Mouse (Mus musculus) heart, adult 2 months (tissue): ENCODE measurements around the gene Rnf220.

ENCODE experiments used
- CTCF ChIP-seq: fragments of 200-600 bp; IDR thresholded peaks from 2 replicates; pipeline ENCODE4 v1.8.1; 2022; ENCODE audit warnings: antibody characterized with exemption, mild to moderate bottlenecking, moderate library complexity
- EP300 ChIP-seq: fragments of 200-500 bp; IDR thresholded peaks from 2 replicates; pipeline ENCODE4 v1.6.1; 2011; ENCODE audit warnings: low read depth, low read length, control low read depth; ENCODE audit not compliant: insufficient read depth

DNA sequence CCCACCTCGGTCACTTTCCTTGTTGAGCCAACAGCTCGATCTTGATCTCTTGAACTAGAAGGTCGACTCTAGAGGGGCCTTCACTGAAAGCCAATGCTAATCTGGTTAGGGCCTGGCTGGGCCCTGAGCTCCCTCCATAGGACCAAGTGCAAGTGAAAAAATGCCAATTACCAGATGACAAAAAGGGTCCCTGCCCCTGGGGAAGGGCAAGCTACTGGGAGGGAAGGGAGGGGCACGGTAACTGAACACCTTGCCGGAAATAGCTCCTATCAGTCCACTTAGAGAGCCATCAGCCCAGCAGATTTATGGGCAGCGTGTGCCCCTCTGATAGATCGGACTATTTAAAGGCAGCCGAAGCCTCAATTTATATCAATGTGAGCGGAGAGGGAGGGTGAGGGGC lies 143.9 kb downstream of the Rnf220 start:
- no peak for TF ChIP-seq EP300
- TF ChIP-seq CTCF = no peak
